Mouse (Mus musculus) cortical plate, adult 2 months (tissue): Measurements from ENCODE around the gene Orc5. TPM values are rescaled to one million over a fixed set of nuclear protein-coding genes. Genes with fewer than 3 reads are reported as not detected.

Source experiments
- H3K27ac ChIP-seq: fragments of 200-500 bp; 2 replicates; pipeline ENCODE4 v1.5.1; 2012; ENCODE audit warnings: low read length, control low read depth, inconsistent platforms; ENCODE audit not compliant: insufficient read depth
- H3K4me1 ChIP-seq: fragments of 200-500 bp; 2 replicates; pipeline ENCODE4 v1.6.1; 2011; ENCODE audit warnings: low read length; ENCODE audit not compliant: control insufficient read depth, insufficient read depth
- H3K4me3 ChIP-seq: fragments of 200-500 bp; 2 replicates; pipeline ENCODE4 v1.5.1; 2011; ENCODE audit warnings: mild to moderate bottlenecking, low read length, control low read depth; ENCODE audit not compliant: insufficient read depth
- CTCF ChIP-seq: fragments of 200-500 bp; IDR thresholded peaks from 2 replicates; pipeline ENCODE4 v1.5.1; 2011; ENCODE audit warnings: mild to moderate bottlenecking, control low read depth, low read length; ENCODE audit not compliant: insufficient read depth; ENCODE audit errors: extremely low read depth
- POLR2A ChIP-seq: fragments of 200-500 bp; IDR thresholded peaks from 2 replicates; pipeline ENCODE4 v1.6.1; 2011; ENCODE audit warnings: mild to moderate bottlenecking, low read length, control low read depth; ENCODE audit not compliant: insufficient read depth; ENCODE audit errors: extremely low read depth
- polyA plus RNA-seq: library from polyadenylated mRNA; depleted of rRNA; stranded (reverse); fragments of >200 nt; gene quantifications from 2 replicates; pipeline ENCODE4 v1.2.3, GENCODE M21; 2012; rRNA removed

Orc5 gene
- polyA plus RNA-seq, 1 experiment = 6.9 TPM

DNA sequence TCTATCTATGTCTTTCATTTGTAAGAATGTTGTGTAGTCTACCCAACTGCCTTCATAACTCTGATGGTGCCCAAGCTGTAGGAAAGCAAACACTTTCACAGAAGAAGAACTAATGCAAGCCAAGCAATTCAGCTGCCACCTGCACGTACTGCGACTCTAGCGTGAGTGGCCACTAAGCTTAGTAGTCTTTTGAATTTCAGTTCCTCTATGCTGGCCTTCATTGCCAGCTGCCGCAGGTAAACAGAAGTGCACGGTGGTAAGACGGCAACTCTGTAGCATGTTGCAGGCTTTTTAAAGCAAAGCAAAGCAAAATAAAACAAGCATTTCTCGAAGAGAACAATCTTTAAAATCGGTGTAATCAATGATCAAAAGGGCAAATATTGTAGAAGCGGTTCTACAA is 97.8 kb downstream of the Orc5 start:
- H3K27ac ChIP-seq = no peak overlapping the region
- H3K4me3 ChIP-seq = no peak overlapping the region
- TF ChIP-seq POLR2A (no peak), CTCF (no peak)
- H3K4me1 ChIP-seq = no peaks in the 10 kb centered on the region

DNA sequence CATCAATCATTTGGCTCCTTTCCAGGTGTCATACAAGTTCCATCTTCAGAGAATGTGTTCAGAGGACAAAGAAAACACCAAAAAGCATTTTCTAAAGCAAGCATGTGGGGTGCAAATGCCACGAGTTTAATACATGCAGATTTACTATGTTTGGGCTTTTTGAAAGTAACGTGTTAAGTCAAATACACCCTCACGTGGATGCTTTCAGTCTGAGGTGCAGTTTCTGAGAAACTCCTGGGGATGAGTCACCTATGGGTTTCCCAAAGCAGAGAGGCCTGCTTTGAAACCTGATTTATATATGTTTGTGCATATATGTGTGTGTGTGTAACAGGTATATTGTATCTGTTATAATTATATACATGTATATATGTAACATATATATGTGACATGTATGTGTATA is 98.5 kb downstream of the Orc5 start:
- Histone ChIP-seq H3K4me3 (no peak overlapping the region), H3K4me1 (no peaks in the 10 kb centered on the region), H3K27ac (no peak overlapping the region)
- TF ChIP-seq CTCF (no peak), POLR2A (no peak)

- TF ChIP-seq CTCF (no peak), POLR2A (no peak)
- Histone ChIP-seq H3K27ac (no peak overlapping the region), H3K4me1 (no peaks in the 10 kb centered on the region), H3K4me3 (no peak overlapping the region)
Measured at GRCm38 (mm10) chr5:22449492-22449891, 100.7 kb downstream of the Orc5 start.

Other genes with a start within 250 kb of the Orc5 start
- gene Reln, start 205.7 kb downstream of the Orc5 start, polyA plus RNA-seq = 41.4 and 45.6 TPM in 2 replicates
- gene Lhfpl3, start 195.6 kb upstream of the Orc5 start, polyA plus RNA-seq = 17.8 and 18.8 TPM in 2 replicates